Mouse (Mus musculus) intestine, embryonic 16.5 days (tissue): ENCODE data around the gene Me3. TPM values are rescaled to one million over a fixed set of nuclear protein-coding genes. Genes with fewer than 3 reads are reported as not detected.

Source experiments
- ATAC-seq: fragments of 200-750 bp; cut with Nextera tagmentation; 2 replicates; pipeline ENCODE4 v1.8.0; 2017; ENCODE audit warnings: moderate TSS enrichment, moderate library complexity
- H3K27ac ChIP-seq: fragments of 300-500 bp; sonication (generic); 2 replicates; pipeline ENCODE4 v1.5.1; 2014; ENCODE audit warnings: mild to moderate bottlenecking, low read length
- H3K27me3 ChIP-seq: fragments of 300-500 bp; sonication (generic); replicated peaks from 2 replicates; pipeline ENCODE4 v1.6.1; 2014; ENCODE audit warnings: low read length, control low read depth, mixed read lengths; ENCODE audit not compliant: control insufficient read depth, insufficient read depth
- H3K36me3 ChIP-seq: fragments of 300-500 bp; sonication (generic); 2 replicates; pipeline ENCODE4 v1.6.1; 2014; ENCODE audit warnings: low read length, control low read depth; ENCODE audit not compliant: control insufficient read depth, insufficient read depth
- H3K4me1 ChIP-seq: fragments of 300-500 bp; sonication (generic); 2 replicates; pipeline ENCODE4 v1.6.1; 2014; ENCODE audit warnings: low read length, control low read depth, mixed read lengths; ENCODE audit not compliant: control insufficient read depth, insufficient read depth
- H3K4me2 ChIP-seq: fragments of 300-500 bp; sonication (generic); 2 replicates; pipeline ENCODE4 v1.6.1; 2014; ENCODE audit warnings: low read depth, low read length, control low read depth
- H3K4me3 ChIP-seq: fragments of 300-500 bp; sonication (generic); 2 replicates; pipeline ENCODE4 v1.5.1; 2014; ENCODE audit warnings: mild to moderate bottlenecking, low read length
- H3K9ac ChIP-seq: fragments of 300-500 bp; sonication (generic); 2 replicates; pipeline ENCODE4 v1.6.1; 2014; ENCODE audit warnings: low read depth, low read length
- H3K9me3 ChIP-seq: fragments of 300-500 bp; sonication (generic); 2 replicates; pipeline ENCODE4 v1.6.1; 2016; ENCODE audit warnings: low read length, control low read depth; ENCODE audit not compliant: control insufficient read depth
- WGBS: fragments of 180-500 bp; shearing (Covaris S2); extraction: QIAGEN DNeasy Blood & Tissue Kit; methylation state at CpG from one replicate; pipeline ENCODE4 v1.1.7; 2014; 5-methylcytosine and 5-hydroxymethylcytosine counted together
- polyA plus RNA-seq: library from polyadenylated mRNA; unstranded; fragments of >200 nt; fragmentation: Nextera tagmentation; extraction: Ambion mirVana; gene quantifications from 2 replicates; pipeline ENCODE4 v1.2.1, GENCODE M21; 2015

Me3 gene
- polyA plus RNA-seq, 1 experiment from 2014 or later = 3.9 TPM

- no peak overlapping the region for H3K27ac ChIP-seq
- H3K4me2 ChIP-seq = no peak overlapping the region
- H3K9me3 ChIP-seq = no peaks in the 10 kb centered on the region
- ATAC-seq = no peak
- H3K27me3 ChIP-seq = no peaks in the 10 kb centered on the region
- H3K4me1 ChIP-seq = no peaks in the 10 kb centered on the region
- no peak overlapping the region for H3K9ac ChIP-seq
- WGBS = 88% methylated on average over 8 of the region's 8 CpGs
- no peaks in the 10 kb centered on the region for H3K36me3 ChIP-seq
- no peak overlapping the region for H3K4me3 ChIP-seq
Observed at GRCm38 (mm10) chr7:89833521-89833920, 201.3 kb downstream of the Me3 start.

- Histone ChIP-seq H3K36me3 (no peaks in the 10 kb centered on the region), H3K4me2 (no peak overlapping the region), H3K4me1 (no peaks in the 10 kb centered on the region), H3K4me3 (no peak overlapping the region), H3K27ac (no peak overlapping the region), H3K9me3 (no peaks in the 10 kb centered on the region), H3K27me3 (no peaks in the 10 kb centered on the region), H3K9ac (no peak overlapping the region)
- ATAC-seq = no peak
- 71% methylated on average over 8 of the region's 8 CpGs for WGBS
Observed at GRCm38 (mm10) chr7:89835566-89835965, 203.4 kb downstream of the Me3 start.

- Histone ChIP-seq H3K27me3 (no peaks in the 10 kb centered on the region), H3K4me3 (no peak overlapping the region), H3K9ac (no peak overlapping the region), H3K36me3 (no peaks in the 10 kb centered on the region), H3K4me1 (no peaks in the 10 kb centered on the region), H3K9me3 (no peaks in the 10 kb centered on the region), H3K4me2 (no peak overlapping the region), H3K27ac (no peak overlapping the region)
- no peak for ATAC-seq
- 91% methylated on average over 7 of the region's 7 CpGs for WGBS
Observed at GRCm38 (mm10) chr7:89836676-89837075, 204.5 kb downstream of the Me3 start.

GRCm38 (mm10) chr7:89837841-89838240 is 205.6 kb downstream of the Me3 start:
- no peaks in the 10 kb centered on the region for H3K4me1 ChIP-seq
- H3K9me3 ChIP-seq = no peaks in the 10 kb centered on the region
- H3K4me2 ChIP-seq = no peak overlapping the region
- WGBS = 58% methylated on average over 4 of the region's 4 CpGs
- H3K36me3 ChIP-seq = no peaks in the 10 kb centered on the region
- ATAC-seq = no peak
- no peak overlapping the region for H3K4me3 ChIP-seq
- no peak overlapping the region for H3K9ac ChIP-seq
- no peak overlapping the region for H3K27ac ChIP-seq
- no peaks in the 10 kb centered on the region for H3K27me3 ChIP-seq

GRCm38 (mm10) chr7:89839721-89840120 is 207.5 kb downstream of the Me3 start:
- Histone ChIP-seq H3K9me3 (no peaks in the 10 kb centered on the region), H3K27ac (no peak overlapping the region), H3K36me3 (no peaks in the 10 kb centered on the region), H3K9ac (no peak overlapping the region), H3K27me3 (no peaks in the 10 kb centered on the region), H3K4me3 (no peak overlapping the region), H3K4me1 (no peaks in the 10 kb centered on the region), H3K4me2 (no peak overlapping the region)
- WGBS = 68% methylated on average over 8 of the region's 8 CpGs
- no peak for ATAC-seq

- no peak overlapping the region for H3K4me3 ChIP-seq
- 33% methylated on average over 15 of the region's 15 CpGs for WGBS
- H3K27me3 ChIP-seq = no peaks in the 10 kb centered on the region
- no peak overlapping the region for H3K4me2 ChIP-seq
- no peaks in the 10 kb centered on the region for H3K9me3 ChIP-seq
- peak; percentile 84 for ATAC-seq
- no peak overlapping the region for H3K9ac ChIP-seq
- H3K27ac ChIP-seq = no peak overlapping the region
- H3K36me3 ChIP-seq = no peaks in the 10 kb centered on the region
- H3K4me1 ChIP-seq = no peaks in the 10 kb centered on the region
Observed at GRCm38 (mm10) chr7:89841670-89842403, 209.6 kb downstream of the Me3 start.

- no peaks in the 10 kb centered on the region for H3K36me3 ChIP-seq
- no peaks in the 10 kb centered on the region for H3K9me3 ChIP-seq
- H3K9ac ChIP-seq = no peak overlapping the region
- no peak overlapping the region for H3K27ac ChIP-seq
- 89% methylated on average over 5 of the region's 5 CpGs for WGBS
- H3K4me1 ChIP-seq = no peaks in the 10 kb centered on the region
- no peak for ATAC-seq
- H3K27me3 ChIP-seq = no peaks in the 10 kb centered on the region
- no peak overlapping the region for H3K4me3 ChIP-seq
- no peak overlapping the region for H3K4me2 ChIP-seq
Observed at GRCm38 (mm10) chr7:89842404-89842715, 210.2 kb downstream of the Me3 start.

GRCm38 (mm10) chr7:89843121-89843520 is 210.9 kb downstream of the Me3 start:
- Histone ChIP-seq H3K4me3 (no peak overlapping the region), H3K4me1 (no peaks in the 10 kb centered on the region), H3K9me3 (no peaks in the 10 kb centered on the region), H3K27me3 (no peaks in the 10 kb centered on the region), H3K9ac (no peak overlapping the region), H3K36me3 (no peaks in the 10 kb centered on the region), H3K27ac (no peak overlapping the region), H3K4me2 (no peak overlapping the region)
- no peak for ATAC-seq
- WGBS = 68% methylated on average over 6 of the region's 6 CpGs

- no peaks in the 10 kb centered on the region for H3K27me3 ChIP-seq
- no peaks in the 10 kb centered on the region for H3K36me3 ChIP-seq
- no peaks in the 10 kb centered on the region for H3K9me3 ChIP-seq
- no peaks in the 10 kb centered on the region for H3K4me1 ChIP-seq
- H3K27ac ChIP-seq = no peak overlapping the region
- 38% methylated on average over 6 of the region's 6 CpGs for WGBS
- ATAC-seq = no peak
- no peak overlapping the region for H3K4me3 ChIP-seq
- H3K4me2 ChIP-seq = no peak overlapping the region
- no peak overlapping the region for H3K9ac ChIP-seq
Observed at GRCm38 (mm10) chr7:89843533-89843932, 211.3 kb downstream of the Me3 start.

GRCm38 (mm10) chr7:89845669-89846068 is 213.5 kb downstream of the Me3 start:
- Histone ChIP-seq H3K27me3 (no peaks in the 10 kb centered on the region), H3K27ac (no peak overlapping the region), H3K36me3 (no peaks in the 10 kb centered on the region), H3K9me3 (no peaks in the 10 kb centered on the region), H3K9ac (no peak overlapping the region), H3K4me3 (no peak overlapping the region), H3K4me2 (no peak overlapping the region), H3K4me1 (no peaks in the 10 kb centered on the region)
- 76% methylated on average over 4 of the region's 4 CpGs for WGBS
- ATAC-seq = no peak
